Mouse (Mus musculus) brain, adult 2 months (tissue): ENCODE measurements around the gene Sfn.

ENCODE experiments used
- DNase-seq: peaks from one replicate; pipeline ENCODE4 v3.0.0; 2011; ENCODE audit warnings: low read depth, low spot score

The Sfn gene

DNA sequence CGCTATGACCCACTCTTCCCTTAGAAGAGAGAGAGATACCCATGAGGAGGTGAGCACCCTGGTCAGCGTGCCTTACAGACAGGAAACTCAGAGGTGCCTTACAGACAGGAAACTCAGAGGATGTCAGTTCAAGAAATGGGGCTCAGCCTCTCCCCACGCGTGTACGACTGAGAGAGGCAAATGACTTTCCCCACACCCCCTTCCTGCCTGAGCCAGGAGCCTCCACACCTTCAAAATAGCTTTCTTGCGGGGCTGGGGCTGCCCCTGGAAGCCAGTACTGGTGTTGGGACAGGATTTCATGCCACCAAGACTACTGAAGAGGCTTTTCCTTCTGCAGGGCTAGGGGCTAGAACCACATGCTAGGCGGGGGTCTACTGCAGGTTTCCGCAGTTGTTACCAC lies 18.7 kb upstream of the Sfn start:
- DNase-seq: no peak

DNA sequence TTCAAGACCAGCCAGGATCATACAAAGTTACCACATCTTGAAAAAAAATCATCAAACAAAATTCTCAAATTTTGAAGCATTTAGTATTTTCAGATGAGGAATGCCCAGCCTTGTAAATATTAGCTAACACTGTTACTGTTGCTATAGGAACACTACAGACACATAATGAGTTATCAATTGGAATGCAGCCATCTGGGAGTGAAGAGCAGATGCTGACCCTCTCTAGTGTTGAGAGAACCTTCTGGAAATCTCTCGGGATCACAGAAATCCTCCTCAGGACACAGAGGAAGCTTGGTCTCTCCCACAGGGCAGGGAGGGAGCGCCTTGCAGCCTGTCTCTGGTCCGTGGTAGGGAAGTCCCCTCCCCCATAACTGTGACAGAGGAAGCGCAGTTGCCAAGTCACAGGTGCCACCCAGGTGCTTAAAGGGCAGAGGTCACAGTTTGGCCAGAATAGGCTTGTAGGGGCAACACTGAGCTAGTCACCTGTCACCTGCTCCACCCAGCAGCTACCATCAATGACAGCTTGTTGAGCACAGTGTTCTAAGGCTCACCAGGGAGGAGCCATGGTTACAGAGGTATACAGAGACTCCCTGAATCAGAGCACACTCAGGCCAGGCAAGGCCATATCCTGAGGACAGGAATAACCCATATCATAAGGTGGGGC lies 17.6 kb upstream of the Sfn start:
- no peak for DNase-seq

DNA sequence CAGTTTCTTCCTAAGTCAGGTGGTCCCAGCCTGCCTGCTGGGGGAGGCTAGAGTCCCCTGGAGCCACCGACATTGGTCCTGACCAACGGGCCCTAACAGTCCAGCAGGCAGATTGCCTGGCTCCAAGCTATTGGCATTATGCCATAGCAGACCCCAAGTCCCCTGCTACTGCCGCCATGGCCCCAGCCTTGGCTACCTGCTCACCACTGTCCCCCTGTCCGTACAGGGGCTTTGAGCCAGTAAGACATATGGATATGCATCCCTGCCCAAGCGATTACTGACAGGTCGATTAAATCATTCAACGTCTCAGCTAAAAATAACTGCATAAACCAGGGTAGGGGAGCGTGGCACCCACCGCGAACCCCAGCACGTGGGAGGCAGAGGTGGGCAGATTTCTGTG lies 16.0 kb upstream of the Sfn start:
- no peak for DNase-seq

DNA sequence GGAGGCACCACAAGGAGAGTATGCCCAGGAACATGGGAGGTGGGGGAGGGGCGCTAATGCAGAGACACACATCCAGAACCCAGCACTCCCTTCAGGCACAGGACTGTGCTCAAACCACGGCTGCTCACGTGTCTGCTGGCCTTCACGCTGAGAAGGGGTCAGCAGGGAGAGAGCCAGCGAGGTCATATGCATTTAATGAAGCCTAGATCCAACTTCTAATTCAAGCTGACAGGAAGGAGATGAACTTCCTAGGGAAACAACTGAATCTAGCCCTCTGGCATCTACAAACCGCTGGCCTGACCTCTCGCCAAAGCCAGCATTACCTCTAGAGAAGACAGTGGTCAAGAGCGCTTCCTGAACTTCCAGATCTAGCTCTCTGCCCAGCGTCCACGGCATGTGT lies 13.4 kb upstream of the Sfn start:
- no peak for DNase-seq

DNA sequence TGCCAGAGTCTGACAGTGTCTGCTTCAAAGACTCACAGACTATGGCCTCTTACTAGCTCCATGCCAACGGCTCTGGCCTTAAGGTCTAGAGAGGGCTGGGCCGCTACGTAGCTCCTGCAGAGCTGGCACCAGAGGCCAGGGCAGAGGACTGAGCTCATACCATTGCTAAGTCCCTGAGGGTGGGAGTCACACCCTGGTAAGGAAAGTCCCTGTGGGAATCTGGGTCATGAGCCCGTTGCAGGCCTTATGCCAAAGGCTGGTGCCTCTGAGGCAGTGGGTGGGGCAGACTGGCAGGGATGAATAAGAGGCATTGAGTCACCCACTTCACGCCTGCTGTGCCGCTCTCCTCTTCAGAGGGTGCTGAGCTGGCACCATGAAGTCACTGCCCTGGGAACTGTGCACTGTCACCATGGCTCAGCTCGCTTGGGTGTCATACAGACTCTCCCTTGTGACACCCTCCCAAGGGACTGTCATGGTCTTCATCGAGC lies 12.3 kb upstream of the Sfn start:
- DNase-seq: peak; percentile 95

DNA sequence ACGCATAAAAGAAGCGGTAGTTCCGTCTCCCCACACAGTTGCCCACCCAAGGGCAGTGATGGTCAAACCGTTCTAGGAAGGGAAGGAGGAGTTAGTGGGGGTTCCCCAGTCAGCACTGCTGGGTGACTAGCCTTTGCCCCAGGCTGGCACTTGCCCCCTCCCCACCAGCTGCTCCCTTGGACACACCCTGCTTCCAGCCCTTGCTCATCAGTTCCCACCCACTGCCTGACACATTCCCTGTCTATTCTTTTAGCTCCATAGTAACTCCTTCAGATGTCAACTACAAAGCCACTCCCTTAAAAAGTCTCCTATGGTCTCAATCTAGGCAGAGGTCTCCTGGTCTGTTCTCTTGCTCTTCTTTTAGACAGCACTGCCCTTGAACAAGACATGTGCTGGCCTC lies 11.9 kb upstream of the Sfn start:
- peak; percentile 65 for DNase-seq

DNA sequence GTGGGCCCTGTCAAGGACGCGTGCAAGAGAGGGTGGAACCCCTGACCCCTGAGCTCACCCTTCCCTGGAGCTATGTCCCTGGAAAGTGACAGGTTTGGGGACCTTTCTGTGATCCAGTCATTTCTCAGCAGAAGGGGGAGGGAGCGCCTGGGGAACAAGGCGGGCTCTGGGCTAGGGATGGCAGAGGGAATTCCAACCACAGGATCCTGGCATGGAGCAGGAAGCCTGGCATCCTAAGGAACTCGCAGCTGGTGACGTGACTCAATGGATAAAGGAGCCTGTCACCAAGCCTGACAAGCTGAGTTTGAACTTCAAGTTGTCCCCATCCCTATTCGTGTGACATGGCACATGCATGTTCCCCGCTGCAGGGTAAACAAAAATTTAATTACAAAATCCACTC lies 11.1 kb upstream of the Sfn start:
- DNase-seq: no peak

DNA sequence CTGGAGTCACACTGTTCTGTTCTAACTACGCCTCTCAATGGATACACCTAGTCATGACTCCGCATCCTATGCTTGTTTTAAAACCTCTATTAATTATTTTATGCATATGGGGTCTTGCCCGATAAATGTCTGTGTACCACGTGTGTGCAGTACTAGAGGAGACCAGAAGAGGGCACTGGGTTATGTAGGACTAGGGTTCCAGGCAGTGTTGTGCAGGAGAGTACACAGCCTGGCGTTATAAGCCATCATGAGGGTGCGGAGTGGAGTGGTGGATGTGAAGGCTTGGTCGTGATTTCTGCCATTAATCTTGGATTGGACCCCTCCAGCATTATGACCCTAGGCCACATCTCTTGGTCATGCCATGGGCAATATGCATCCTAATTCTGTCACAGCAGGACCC lies 10.4 kb upstream of the Sfn start:
- DNase-seq: no peak

DNA sequence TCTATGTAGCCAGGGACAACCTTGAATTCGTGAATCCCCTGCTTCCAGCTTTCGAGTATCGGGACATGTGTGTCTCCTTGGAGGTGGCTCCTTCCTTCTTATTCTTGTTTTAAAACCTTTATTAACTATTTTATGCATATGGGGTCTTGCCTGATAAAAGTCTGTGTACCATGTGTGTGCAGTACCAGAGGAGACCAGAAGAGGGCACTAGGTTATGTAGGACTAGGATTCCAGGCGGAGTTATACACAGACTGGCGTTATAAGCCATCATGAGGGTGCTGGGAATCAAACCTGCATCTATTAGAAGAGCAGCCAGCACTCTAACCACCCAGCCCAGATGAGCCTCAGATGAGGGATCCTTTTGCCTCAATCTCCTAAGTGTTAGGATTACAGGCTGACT lies 9.8 kb upstream of the Sfn start:
- DNase-seq: no peak

DNA sequence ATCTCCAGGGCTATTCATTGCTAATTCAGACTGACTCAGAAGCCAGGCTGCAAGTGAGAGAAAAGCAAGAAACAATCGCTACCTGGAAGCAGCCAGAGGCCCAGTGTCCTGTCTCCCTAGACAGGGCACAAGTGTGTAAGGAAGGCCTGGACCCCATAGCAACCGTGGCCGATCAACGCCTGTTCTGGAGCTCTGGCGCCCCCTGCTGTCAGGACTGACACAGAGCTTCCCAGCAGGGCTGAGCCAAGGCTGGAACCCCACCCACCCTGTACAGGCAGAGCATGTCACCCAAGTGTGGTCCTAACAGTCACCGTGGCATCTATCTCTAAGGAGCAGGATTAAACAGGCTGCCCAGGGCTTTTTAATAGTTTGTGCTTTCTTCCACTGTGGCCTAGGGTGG lies 7.8 kb upstream of the Sfn start:
- DNase-seq: peak; percentile 73

DNA sequence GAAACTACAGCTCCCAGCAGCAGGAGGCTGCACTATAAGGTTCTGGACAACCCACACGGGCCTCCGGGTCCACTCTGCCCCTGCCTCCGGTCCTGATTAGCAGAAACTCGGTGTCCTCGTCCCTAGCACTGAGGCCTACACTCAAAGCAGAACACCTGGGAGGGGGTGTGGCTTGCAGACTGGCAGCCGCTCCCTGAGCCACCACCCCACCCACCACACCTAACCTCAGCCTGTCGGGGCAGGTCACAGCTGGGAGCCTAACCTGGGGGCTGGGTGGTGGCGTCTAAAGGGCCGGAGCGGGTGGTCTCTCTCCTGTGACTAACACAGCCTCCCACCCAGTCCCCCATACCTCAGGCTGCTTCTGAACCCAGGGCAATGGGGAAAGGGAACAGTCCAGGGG lies 5.3 kb upstream of the Sfn start:
- DNase-seq: no peak

DNA sequence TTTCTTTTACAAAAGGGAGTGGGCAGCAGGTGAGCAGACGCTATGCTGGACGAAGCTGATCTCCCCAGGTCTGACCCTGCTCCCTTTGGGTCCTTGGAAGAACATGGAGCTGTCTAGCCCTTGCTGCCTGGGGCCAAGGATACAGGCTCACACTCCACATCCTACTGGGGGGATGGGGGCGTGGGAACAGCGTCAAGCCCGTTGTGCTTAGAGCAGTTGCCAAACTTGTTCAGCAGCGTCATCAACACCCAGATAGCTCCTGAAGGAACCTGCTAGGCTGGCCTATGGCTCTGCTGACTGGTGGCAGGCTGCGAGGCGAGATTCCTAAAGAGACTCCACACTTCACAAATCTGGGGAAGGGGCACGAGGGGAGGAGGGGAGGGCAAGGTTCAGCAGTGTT lies 3.4 kb upstream of the Sfn start:
- no peak for DNase-seq

DNA sequence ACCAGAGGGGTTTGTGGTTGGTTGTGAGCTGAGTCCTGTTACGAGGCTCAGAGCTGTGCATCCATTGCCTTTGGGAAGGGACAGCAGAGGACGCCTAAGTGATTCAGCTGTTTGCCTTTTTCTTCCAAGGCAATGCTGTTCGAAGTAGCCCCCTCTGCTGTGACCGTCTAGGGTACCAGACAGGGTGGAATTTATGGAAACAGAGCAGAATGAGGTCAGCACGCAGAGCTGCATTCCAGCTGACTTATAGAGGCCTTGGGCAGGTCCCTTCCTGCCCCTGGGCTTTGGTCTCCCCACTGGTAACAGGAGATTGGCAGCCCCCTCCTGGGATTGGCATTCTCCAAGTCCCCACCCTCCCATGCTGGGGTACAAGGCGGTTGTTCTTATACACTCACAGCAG lies 2.9 kb upstream of the Sfn start:
- no peak for DNase-seq

DNA sequence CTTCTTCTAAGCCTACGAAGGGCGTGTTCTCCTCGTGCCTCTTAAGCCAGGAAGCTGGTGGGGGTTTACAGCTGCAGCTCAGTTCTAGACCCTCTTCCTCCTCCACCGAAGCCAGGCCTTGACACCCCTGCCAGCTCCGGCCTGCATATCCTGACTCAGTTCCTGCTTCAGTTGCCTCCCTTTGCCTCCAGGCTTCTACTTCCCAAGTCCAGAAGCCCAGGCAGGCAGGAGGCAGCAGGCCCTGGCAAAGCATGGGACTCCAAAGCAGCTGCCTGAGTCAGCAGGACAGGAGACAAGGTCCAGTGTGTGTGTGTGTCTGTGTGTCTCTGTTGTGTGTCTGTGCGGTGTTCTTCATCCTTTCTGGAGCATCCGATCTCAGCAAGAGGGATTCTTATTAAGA lies 2.2 kb upstream of the Sfn start:
- no peak for DNase-seq

DNA sequence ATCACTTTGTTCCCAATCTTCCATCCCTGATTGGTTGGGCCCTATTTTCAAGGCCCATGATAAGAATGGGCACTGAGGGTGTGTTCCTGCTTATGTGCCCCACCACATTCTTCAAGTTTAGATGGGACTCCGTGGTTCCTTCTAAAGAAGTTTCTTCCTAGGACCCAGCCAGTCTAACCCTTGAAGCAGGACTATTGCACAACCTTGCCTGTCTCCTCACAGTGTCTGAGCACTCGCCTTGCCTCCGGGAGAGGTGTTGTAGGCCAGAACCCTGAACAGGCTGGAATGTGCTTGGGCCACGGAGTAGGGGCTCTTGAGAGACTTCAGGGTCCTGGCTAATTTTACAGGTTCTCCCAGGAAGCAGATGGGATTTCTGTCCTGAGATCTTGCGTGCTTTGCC lies 1.1 kb upstream of the Sfn start:
- no peak for DNase-seq

DNA sequence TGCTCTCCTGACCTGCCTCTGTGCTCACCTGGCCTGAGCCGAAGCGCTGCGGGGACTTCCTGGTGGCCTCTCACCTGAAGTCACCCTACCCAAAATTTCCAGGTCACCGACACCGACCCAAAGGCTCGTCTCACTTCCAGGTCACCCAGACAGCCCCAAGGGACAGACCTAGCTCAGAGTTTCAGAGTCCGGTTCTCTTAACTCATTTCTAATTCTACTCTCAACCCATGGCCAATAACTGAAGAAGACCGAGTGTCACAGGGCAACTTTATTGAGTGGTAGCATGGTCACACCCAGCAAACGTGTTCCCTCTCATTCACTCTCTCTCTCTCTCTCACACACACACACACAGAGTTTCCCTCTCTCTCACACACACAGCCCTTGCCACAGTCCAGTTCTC lies 1.7 kb downstream of the Sfn start:
- no peak for DNase-seq

DNA sequence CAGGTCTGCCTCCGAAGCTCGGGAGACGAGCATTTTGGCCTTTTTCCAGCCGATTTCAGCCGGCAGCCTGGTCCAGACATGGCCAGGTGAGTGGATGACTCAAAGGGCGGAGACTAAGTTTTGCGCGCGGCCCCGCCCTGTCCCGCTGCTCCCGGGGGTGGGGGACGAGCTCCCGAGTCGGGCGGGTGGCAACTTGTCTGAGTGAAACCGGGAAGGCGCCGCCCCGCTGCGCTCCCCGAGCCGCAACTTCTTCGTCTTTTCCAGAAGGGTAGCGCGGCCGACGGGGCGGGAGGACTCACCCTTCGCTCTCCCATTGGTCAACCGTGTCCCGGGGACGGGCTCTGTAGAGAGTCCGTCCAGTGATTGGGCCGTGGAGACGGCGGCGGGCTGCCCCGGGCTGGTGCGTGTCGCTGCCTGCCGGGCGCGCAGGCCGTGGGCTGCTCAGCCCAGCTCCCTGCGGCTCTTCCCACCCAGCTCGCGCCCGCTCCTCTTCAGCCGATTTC lies 2.3 kb downstream of the Sfn start:
- DNase-seq: peak; percentile 86

DNA sequence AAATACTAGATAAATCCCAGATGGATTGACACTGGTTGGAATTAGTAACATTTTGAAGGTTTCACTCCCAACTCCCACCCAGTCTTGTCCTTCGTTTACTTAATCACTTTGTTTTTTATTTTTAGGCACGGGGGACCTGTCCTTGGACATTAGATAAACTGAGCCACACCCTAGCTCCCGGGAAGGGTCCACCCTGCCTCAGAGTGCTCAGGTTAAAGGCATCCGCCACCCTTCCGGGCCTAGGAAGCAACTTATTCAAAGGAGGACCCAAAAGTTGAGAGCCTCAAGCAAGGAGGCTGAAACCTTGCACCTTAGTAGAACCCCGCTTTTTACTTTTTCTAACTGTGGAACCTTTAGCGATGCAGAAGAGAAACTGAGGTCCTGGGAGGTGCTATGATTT lies 2.9 kb downstream of the Sfn start:
- DNase-seq: no peak

DNA sequence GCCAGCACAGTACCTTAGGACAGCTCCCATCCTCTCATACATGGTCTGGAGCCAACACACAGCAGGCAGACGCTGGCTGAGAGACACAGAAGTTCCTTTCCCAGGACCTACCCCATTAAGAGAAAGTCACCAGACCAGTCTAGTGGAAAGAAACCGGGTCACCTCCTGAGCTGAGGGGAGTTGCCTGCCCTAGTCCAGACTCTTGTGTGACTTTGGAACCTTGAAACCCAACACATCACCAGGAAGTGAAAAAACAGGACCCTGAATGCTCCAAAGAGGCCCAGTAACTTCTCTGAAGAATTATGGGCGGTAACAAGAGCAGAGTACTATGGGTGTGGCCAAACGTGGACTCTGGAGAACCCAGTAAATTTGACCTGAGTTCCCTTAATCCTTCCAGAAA lies 3.4 kb downstream of the Sfn start:
- DNase-seq: no peak

DNA sequence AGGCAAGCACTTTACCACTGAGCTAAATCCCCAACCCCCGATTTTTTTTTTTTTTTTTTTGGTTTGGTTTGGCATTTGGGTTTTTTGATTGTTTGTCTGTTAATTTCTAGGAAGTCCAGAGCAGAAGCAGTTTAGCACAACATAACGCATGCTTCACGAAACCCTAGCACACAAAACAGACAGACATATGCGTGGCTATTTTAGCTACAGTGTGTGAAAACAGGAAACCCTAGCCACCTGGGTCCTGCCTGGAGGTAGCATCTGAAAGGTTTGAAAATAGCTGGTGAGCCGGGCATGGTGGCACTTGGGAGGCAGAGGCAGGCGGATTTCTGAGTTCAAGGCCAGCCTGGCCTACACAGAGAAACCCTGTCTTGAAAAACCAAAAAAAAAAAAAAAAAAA lies 5.9 kb downstream of the Sfn start:
- DNase-seq: peak; percentile 50

DNA sequence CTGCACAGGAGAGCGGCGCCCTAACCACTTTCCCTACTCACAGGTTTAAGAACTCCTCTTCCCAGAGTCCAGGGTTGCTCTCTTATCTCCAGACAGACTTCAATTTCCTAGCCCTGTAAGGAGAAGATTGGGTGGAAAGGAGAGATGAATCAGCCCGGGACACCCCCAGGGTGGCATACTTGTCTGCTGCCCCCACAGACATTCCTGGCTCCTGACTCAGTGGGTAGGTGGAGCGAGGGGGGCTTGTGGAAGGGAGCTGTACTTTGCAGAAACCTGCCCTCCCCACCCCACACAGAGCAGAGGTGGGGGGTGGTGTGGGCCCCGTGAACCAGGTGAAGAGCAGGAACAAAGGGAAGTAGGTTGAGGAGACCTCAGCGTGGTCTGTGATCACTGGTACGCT lies 6.4 kb downstream of the Sfn start:
- DNase-seq: peak; percentile 77

DNA sequence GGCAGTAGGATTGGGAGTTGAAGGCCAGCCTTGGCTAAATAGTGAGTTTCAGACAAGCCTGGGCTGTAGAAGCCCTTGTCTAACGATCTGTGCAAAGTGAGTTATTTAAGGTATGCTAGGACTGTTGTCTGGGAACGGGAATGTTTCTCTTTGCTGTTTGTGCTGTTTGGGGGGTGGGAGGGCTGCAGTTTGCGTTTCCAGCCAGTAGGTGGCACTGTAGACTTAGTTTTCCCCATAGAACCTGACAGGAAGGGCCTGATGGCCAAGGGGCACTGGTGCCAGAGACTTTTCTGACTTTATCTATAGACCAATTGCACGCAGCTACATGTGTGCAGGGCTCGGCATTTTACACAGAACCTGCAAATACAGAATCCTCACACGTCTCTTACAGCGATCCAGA lies 9.4 kb downstream of the Sfn start:
- DNase-seq: peak; percentile 68

DNA sequence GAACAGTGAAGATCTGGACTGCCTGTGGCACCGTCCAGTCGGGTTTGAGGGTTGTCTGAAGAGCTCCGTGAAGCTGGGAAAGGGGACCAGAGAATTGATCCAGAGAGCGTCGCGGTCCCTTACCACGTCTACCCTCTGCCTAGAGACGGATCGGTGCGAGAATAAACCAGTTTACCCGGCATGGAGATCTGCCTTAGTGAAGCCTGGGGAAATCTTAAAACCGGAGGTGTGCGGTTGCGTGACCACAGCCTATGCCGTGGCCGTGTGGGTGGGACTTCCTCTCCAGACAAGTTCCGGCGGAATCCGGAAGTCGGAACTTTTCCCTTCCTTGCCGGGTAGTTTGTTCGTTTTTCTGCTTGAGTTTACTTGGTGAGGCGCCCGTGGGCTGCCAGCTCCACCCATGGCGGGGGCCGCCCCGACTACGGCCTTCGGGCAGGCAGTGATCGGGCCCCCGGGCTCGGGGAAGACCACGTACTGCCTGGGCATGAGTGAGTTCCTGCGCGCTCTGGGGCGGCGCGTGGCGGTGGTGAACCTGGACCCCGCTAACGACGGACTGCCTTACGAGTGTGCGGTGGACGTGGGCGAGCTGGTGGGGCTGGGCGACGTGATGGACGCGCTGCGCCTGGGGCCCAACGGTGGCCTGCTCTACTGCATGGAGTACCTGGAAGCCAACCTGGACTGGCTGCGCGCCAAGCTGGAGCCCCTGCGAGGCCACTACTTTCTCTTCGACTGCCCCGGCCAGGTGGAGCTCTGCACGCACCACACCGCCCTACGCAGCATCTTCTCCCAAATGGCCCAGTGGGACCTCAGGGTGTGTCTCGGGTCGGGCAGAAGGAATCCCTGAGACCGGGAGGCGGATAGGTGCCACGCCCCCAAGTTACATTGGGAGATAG lies 17.7 kb downstream of the Sfn start, which contains the start of gene Gpn2:
Gene Gpn2, plus strand, starts transcription at position 304 of the 893 bp plus-strand sequence.
- DNase-seq: peak; percentile 95
